Mouse (Mus musculus) CD4-positive, CD25-positive, alpha-beta regulatory T cell, adult 4 months (primary cell): Measurements from ENCODE around the gene Sucnr1. TPM values are rescaled to one million over a fixed set of nuclear protein-coding genes. Genes with fewer than 3 reads are reported as not detected.
"Not testable (repeated sequence)": the region's sequence is repeated elsewhere in the genome, so short reads cannot be mapped to it uniquely, and the experiment has no call there.

Experiments
- ATAC-seq: one replicate; pipeline ENCODE4 v1.8.0; 2017
- polyA plus RNA-seq, 2 experiments: library from polyadenylated mRNA; unstranded; fragments of 100-300 nt; shearing (Covaris generic); gene quantifications; one replicate each; pipeline ENCODE4 v1.2.1; 2017

Sucnr1 gene
- polyA plus RNA-seq: not detected

GRCm38 (mm10) chr3:60081648-60082047, at the start of gene Sucnr1:
Gene Sucnr1 (plus strand): TSS chr3:60081869.
- ATAC-seq: no peak

- no peak for ATAC-seq
These were observed 35.3 kb upstream of the Sucnr1 start for GRCm38 (mm10) chr3:60046221-60046913.

GRCm38 (mm10) chr3:60053231-60053927, 28.3 kb upstream of the Sucnr1 start:
- no peak for ATAC-seq

- ATAC-seq: no peak
These were observed 27.7 kb upstream of the Sucnr1 start for GRCm38 (mm10) chr3:60053931-60054330.

GRCm38 (mm10) chr3:60056451-60056850, 25.2 kb upstream of the Sucnr1 start:
- no peak for ATAC-seq

- ATAC-seq: no peak
These were observed 24.4 kb upstream of the Sucnr1 start for GRCm38 (mm10) chr3:60057070-60057808.

GRCm38 (mm10) chr3:60057809-60058082, 23.9 kb upstream of the Sucnr1 start:
- ATAC-seq: no peak

- no peak for ATAC-seq
These were observed 2.7 kb upstream of the Sucnr1 start for GRCm38 (mm10) chr3:60078883-60079415.

- ATAC-seq: no peak
These were observed 1.1 kb upstream of the Sucnr1 start for GRCm38 (mm10) chr3:60080572-60080971.

GRCm38 (mm10) chr3:60082746-60083145, 1.1 kb downstream of the Sucnr1 start:
- no peak for ATAC-seq

GRCm38 (mm10) chr3:60085729-60086128, 4.1 kb downstream of the Sucnr1 start:
- no peak for ATAC-seq

- ATAC-seq: no peak
These were observed 9.7 kb downstream of the Sucnr1 start for GRCm38 (mm10) chr3:60091321-60091720.

GRCm38 (mm10) chr3:60094386-60095156, 12.9 kb downstream of the Sucnr1 start:
- no peak for ATAC-seq

- no peak for ATAC-seq
These were observed 15.3 kb downstream of the Sucnr1 start for GRCm38 (mm10) chr3:60096941-60097340.

GRCm38 (mm10) chr3:60097485-60097884, 15.8 kb downstream of the Sucnr1 start:
- ATAC-seq: no peak

- ATAC-seq: no peak
These were observed 16.9 kb downstream of the Sucnr1 start for GRCm38 (mm10) chr3:60098521-60098920.

- no peak for ATAC-seq
These were observed 22.9 kb downstream of the Sucnr1 start for GRCm38 (mm10) chr3:60104462-60105109.

- ATAC-seq: not testable (repeated sequence)
These were observed 24.8 kb downstream of the Sucnr1 start for GRCm38 (mm10) chr3:60106446-60106845.

GRCm38 (mm10) chr3:60107736-60108135, 26.1 kb downstream of the Sucnr1 start:
- no peak for ATAC-seq

GRCm38 (mm10) chr3:60108815-60109214, 27.1 kb downstream of the Sucnr1 start:
- ATAC-seq: no peak

- ATAC-seq: no peak
These were observed 29.6 kb downstream of the Sucnr1 start for GRCm38 (mm10) chr3:60111135-60111710.
